Mouse (Mus musculus) adrenal gland, adult 2 months (tissue): ENCODE measurements at regions not wholly inside any gene's neighbourhood (a gene's known extent, or its start where the extent isn't known, plus 50 kb on each side); places are given as distances from the start of the nearest gene placed in this dataset.
A peak's percentile ranks its signal among the peaks of the same experiment; 100 is the strongest.
"Not testable (repeated sequence)": the region's sequence is repeated elsewhere in the genome, so short reads cannot be mapped to it uniquely, and the experiment has no call there.

Source experiments
- DNase-seq: peaks from one replicate; pipeline ENCODE4 v3.0.0; 2021

GRCm38 (mm10) chr3:58227322-58227627, 187.2 kb upstream of the Tsc22d2 start:
- no peak for DNase-seq

GRCm38 (mm10) chr3:58228189-58228588, 186.3 kb upstream of the Tsc22d2 start:
- no peak for DNase-seq

- no peak for DNase-seq
Observed at GRCm38 (mm10) chr3:58231746-58232145, 182.8 kb upstream of the Tsc22d2 start.

- DNase-seq, result no peak
Observed at GRCm38 (mm10) chr3:58233296-58233695, 181.2 kb upstream of the Tsc22d2 start.

GRCm38 (mm10) chr3:58234846-58235630, 179.5 kb upstream of the Tsc22d2 start:
- no peak for DNase-seq

- DNase-seq, result no peak
Observed at GRCm38 (mm10) chr3:58238111-58238510, 176.4 kb upstream of the Tsc22d2 start.

- DNase-seq, result no peak
Observed at GRCm38 (mm10) chr3:58240775-58241174, 173.7 kb upstream of the Tsc22d2 start.

GRCm38 (mm10) chr3:58245361-58245760, 169.2 kb upstream of the Tsc22d2 start:
- DNase-seq, result no peak

- no peak for DNase-seq
Observed at GRCm38 (mm10) chr3:58247989-58248388, 166.5 kb upstream of the Tsc22d2 start.

- DNase-seq, result peak; percentile 48
Observed at GRCm38 (mm10) chr3:58253942-58254341, 160.6 kb upstream of the Tsc22d2 start.

GRCm38 (mm10) chr3:58267606-58268325, 146.7 kb upstream of the Tsc22d2 start:
- DNase-seq, result no peak

GRCm38 (mm10) chr3:58271441-58271840, 143.1 kb upstream of the Tsc22d2 start:
- not testable (repeated sequence) for DNase-seq

GRCm38 (mm10) chr3:58281291-58281690, 133.2 kb upstream of the Tsc22d2 start:
- no peak for DNase-seq

- DNase-seq, result peak; percentile 70
Observed at GRCm38 (mm10) chr3:58284371-58284770, 130.1 kb upstream of the Tsc22d2 start.

- no peak for DNase-seq
Observed at GRCm38 (mm10) chr3:58295810-58296209, 118.7 kb upstream of the Tsc22d2 start.

GRCm38 (mm10) chr3:58300213-58300612, 114.3 kb upstream of the Tsc22d2 start:
- no peak for DNase-seq

GRCm38 (mm10) chr3:58300801-58301485, 113.6 kb upstream of the Tsc22d2 start:
- DNase-seq, result no peak

- no peak for DNase-seq
Observed at GRCm38 (mm10) chr3:58302322-58302721, 112.2 kb upstream of the Tsc22d2 start.

GRCm38 (mm10) chr3:58303746-58304145, 110.8 kb upstream of the Tsc22d2 start:
- DNase-seq, result no peak

- no peak for DNase-seq
Observed at GRCm38 (mm10) chr3:58309601-58310000, 104.9 kb upstream of the Tsc22d2 start.

- DNase-seq, result no peak
Observed at GRCm38 (mm10) chr3:58310390-58310789, 104.1 kb upstream of the Tsc22d2 start.

GRCm38 (mm10) chr3:58311104-58311685, 103.3 kb upstream of the Tsc22d2 start:
- DNase-seq, result peak; percentile 55

GRCm38 (mm10) chr3:58312623-58313022, 101.9 kb upstream of the Tsc22d2 start:
- DNase-seq, result no peak
